Mouse (Mus musculus): ENCODE data around the gene Dpp6.
A peak's percentile ranks its signal among the peaks of the same experiment; 100 is the strongest.

Dpp6 gene

DNA sequence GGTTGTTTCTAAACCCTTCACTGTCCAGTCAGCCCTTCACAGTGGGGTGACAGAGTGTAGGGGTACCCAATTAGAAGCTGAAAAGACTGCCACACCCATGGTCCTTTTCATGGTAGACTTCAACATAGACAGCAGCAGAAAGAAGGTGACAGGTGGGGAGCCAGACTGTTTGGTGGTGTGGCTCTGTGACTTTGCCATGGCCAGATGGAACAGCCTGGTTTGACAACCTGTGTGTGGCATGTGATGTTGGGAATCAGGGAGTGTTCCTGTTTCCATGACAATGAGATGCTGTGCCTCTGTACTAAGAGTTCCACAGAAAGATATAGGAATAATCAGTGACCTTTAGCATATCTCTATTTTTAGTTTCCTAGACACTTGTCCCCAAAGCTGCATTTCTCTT lies 386.1 kb downstream of the Dpp6 start:
- DNase-seq: peak; percentile 73

GRCm38 (mm10) chr5:27204721-27205120 lies 387.7 kb downstream of the Dpp6 start:
- DNase-seq: peak; percentile 18

DNA sequence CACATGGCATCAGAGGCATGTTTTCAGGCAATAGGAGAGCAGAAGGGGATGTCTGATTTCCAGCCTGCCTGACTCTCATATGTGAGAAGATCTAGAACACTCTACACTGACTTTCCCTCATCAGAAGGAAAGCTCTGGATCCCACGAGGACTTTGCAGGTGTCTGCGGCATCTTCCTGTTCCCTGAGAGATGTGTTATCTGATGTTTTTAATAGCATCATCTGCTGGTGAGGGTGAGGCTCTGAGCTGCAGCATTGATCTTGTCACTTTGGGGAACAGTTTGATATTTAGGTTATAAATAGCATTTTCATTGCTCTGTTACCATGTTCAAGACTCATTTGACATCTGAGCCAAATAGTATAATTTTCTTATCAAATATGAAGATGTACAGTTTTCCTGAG lies 388.8 kb downstream of the Dpp6 start:
- DNase-seq: no peak

- no peak for DNase-seq
Measured at GRCm38 (mm10) chr5:27206213-27206612, 389.2 kb downstream of the Dpp6 start.

GRCm38 (mm10) chr5:27220116-27220515 lies 403.1 kb downstream of the Dpp6 start:
- no peak for DNase-seq

DNA sequence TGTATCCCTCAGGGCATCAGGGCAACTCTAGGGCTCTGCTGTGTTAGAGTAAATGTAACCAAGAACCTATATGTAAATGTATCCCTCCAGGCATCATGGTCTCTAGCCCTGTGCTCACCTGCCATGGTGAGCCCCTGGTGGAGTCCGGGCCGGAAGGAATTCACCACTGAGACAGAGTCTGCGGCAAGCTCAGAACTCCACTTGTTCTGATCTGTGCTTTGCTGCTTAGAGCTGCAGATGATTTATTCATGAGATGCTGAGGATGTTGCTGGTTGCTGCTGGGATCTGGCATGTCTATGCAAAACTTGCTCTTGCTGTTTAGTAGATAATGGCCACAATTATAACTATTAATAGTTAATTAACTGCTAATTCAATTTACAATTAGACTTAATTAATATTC lies 425.1 kb downstream of the Dpp6 start:
- no peak for DNase-seq

GRCm38 (mm10) chr5:27243226-27243625 lies 426.2 kb downstream of the Dpp6 start:
- no peak for DNase-seq

DNA sequence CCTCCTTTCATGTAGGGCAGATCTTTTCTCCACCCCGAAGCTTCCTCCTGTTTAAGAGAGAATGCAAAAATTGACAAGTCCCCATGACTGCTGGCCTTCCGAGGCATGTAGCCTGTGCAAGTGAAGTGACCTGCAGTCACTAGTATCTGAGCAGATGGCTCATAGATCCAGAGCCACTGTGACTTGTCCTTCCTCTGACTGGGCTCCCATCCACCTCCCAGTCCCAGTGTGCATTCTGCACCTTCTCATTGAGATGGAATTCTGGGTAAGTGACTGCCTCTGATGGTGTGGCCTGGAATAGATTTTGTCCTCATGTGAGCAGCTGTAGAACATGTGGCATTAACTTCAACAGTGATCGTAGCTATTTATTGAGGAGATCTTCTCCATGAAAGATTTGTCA lies 430.8 kb downstream of the Dpp6 start:
- no peak for DNase-seq

- no peak for DNase-seq
Measured at GRCm38 (mm10) chr5:27248685-27249084, 431.7 kb downstream of the Dpp6 start.

DNA sequence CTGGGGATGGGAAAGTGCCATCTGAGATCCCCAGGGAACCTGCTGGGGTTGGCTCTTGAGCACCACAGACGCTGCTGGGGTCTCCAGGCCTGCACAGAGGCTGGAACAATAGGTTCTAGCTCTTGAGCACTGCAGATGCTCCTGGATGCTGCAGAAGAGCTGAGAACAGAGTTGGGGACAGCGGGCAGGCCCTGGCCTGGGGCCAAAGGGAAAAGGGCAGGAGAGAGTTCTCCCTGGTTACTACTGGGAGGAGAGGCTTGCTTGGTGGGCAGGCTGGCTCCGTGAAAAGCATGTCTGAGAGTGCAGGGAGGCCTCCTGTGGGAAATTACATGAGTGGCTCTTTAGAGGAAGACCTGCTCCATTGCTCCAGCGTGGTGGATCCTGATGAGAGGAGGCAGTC lies 432.9 kb downstream of the Dpp6 start:
- no peak for DNase-seq

- no peak for DNase-seq
Measured at GRCm38 (mm10) chr5:27250906-27251305, 433.9 kb downstream of the Dpp6 start.

- DNase-seq: no peak
Measured at GRCm38 (mm10) chr5:27251361-27251760, 434.4 kb downstream of the Dpp6 start.

- no peak for DNase-seq
Measured at GRCm38 (mm10) chr5:27255247-27255646, 438.2 kb downstream of the Dpp6 start.

DNA sequence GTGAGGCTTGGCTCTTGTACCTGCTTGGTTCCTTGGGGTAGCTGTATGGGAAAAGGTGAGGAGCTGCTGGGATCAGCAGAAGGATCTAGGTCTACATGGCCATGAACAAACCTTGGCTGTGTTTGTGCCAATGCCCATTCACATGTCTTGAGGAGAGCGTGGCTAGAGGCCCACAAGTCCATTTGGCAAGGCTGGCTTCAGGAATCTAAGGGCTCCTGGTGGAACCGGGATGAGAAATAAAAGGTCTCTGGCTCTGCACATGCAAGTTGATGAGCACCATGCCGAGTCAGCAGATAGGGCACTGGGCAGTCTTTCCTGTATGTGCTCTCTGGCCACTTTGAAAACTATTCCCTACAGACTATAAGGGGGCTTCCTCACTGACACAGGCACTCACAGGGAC lies 441.6 kb downstream of the Dpp6 start:
- no peak for DNase-seq

DNA sequence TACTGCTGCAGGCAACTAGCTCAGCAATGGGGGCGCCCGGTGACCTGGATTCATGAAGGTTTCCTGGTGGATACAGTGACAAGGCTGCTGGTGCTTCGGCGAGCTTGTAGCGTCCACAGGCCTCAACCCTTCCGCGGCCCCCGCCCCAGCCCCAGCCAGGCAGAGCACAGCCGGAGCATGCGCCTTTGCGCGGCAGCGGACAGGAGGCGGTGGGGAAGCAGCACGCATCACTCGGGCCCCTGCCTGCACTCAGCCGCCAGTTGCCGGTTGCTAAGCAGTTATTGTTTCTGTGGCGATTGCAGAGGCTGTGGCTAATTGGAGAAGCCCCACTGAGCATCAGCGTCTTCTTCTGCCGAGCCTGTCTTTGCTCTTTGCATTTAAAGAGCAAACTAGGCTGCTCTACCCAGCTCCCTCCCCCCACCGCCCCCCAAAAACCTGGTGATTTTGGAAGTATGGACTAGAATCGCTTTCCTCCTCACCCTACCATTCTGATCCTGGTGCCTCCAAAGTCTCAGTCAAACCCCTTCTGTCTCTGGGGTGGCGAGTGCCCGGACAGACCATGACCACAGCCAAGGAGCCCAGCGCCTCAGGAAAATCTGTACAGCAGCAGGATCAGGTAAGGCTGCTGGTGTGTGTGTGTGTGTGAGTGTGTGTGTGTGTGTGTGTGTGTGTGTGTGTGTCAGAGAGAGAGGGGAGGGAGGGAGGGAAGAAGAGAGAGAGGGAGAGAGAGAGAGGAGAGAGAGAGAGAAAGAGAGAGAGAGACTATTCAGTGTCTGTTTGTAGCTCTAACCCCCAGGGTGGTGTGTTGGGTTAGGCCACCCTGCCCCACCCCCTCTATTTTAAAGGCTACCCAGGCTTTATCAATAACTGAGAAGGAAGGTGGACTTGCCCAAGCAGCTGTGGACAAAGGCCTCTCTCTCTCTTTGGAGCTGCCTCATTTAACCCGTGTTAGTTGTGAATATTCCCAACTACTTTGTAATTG lies 445.0 kb downstream of the Dpp6 start:
- peak; percentile 87 for DNase-seq

GRCm38 (mm10) chr5:27262751-27263150 lies 445.7 kb downstream of the Dpp6 start:
- DNase-seq: no peak

GRCm38 (mm10) chr5:27265281-27265680 lies 448.3 kb downstream of the Dpp6 start:
- DNase-seq: no peak

DNA sequence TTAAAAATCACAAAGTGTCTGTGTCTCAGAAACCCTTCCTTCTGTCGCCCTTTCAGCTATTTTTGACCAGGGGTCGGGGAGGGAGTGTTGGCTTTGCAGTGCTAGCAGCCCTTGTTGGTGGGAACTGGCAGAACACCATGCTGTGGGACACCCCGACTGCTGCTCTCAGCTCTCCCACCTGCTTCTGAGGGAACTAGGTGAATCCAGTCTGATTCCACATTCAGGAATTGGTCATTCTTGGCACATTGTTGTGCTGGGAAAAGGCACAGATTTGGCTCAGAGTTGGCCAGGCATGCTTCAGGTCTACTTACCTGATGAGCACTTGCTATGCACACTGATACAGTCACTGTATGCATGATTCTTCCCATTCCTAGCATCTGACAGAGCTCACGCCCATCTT lies 454.3 kb downstream of the Dpp6 start:
- DNase-seq: no peak

DNA sequence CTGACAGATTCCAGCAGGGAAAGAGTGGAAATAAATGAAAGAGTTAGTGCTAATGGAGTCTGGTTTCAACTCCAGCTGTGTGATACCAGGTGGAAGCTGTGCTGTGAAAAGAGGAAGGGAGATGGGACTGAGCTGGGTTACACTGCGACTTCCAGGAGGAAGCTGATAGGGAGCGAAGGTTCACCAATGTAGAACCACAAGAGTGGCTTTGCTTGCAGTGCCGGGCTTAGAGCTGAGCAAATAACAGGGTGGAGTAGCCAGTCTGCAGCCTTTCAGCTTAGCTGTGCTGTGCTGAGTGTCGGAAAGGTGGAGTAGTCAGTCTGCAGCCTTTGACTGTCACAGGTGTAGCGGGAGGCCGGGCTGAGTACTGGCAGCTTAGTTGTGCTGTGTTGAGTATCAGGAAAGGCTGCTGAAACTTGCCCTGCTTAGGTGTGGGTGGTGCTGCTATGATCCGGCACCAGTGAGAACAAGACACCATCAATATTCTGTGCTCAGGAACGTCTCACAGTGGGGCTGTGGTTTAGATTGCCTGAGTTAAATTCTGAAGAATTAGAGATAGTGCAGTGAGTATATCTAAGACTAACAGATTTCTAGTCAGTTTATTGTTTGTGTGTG lies 457.9 kb downstream of the Dpp6 start:
- no peak for DNase-seq

GRCm38 (mm10) chr5:27275871-27276270 lies 458.9 kb downstream of the Dpp6 start:
- DNase-seq: no peak

DNA sequence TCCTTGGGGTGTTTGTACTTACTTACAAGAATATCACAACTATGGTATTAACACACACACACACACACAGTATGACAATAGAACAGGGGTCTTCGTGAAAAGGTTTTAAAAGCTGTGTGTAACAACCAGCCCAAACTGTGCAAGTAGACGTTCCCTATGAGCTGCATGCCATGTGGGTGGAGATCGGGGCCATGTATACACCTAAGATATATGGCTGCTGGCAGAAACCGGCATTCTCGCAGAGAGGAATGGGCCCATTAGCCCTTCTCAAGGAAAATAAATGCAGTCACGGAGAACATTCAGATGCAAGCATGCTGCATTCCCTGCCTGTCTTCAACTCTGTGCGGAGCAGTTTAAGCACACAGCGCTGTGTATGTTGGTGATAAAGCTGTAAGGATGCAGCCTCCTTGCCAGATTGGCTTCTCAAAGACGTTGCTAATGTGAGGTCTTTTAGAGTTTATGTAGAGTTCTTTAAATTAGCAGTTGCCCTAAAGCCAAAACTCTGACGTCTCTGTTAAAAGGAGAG lies 461.2 kb downstream of the Dpp6 start:
- no peak for DNase-seq

- no peak for DNase-seq
Measured at GRCm38 (mm10) chr5:27286876-27287275, 469.9 kb downstream of the Dpp6 start.

- no peak for DNase-seq
Measured at GRCm38 (mm10) chr5:27291378-27291777, 474.4 kb downstream of the Dpp6 start.

DNA sequence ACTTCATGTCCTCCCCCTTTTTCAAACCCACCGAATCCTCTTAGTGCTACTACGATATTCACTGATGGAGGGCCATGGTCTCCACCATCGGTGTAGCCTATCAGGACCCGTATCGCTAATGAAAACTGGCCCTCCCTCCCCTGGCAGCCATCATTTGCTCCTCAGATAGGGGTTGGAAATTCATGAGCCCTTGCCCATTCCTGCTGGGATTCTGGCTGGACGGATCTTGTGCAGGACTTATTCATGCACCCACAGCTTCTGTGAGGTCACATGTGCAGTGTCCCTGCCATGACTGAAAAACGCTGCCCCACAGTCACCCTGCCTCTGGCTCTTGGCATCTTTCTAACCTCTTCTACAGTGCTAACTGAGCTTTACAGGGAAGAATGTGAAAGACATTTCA lies 475.2 kb downstream of the Dpp6 start:
- DNase-seq: no peak

Data from layer of hippocampus, adult 9-11 months (tissue).